Mouse (Mus musculus): Measurements from ENCODE around the gene Ccdc30. TPM values are rescaled to one million over a fixed set of nuclear protein-coding genes. Genes with fewer than 3 reads are reported as not detected.
A peak's percentile ranks its signal among the peaks of the same experiment; 100 is the strongest.

Ccdc30 gene
- polyA plus RNA-seq, 1 experiment from 2014 or later, result 7.4 TPM

DNA sequence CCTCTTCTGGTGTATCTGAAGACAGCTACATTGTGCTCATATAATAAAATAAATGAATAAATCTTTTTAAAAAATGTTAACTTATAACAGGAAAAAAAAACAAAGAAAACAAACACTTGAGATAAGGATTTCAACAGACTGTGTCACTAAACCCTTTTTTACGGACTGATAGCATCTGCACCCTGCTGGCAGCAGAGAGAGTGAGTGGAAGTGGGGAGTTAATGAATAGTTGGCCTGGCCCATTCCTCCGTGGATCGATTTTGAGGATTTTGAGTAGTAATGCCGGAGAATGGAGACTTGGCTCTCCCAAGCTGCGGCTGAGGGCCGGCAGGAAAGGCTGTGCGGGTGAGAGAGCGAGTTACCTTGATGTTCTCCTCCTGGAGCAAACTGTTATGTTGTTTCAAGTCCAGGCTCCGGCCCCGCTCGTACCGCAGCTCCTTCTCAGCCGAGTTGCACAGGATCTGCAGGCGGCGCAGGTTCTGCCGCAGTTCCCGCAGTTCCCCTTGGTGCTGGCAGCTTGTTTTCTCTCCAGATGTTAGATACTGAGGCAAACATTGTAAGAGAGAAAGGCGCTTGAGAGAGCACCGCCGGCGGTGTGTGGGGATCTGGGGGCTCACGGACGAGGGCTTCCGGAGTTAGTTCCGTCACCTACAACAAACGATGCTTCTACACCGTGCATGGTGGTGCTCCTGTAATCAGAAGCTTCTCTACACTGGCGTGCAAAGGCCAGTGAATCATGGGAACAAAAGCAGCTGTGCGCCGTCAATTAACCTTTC is 55.9 kb downstream of the Ccdc30 start:
- H3K4me3 ChIP-seq (replicated peaks), result peak overlapping the region; percentile 44
- peak; percentile 73 for ATAC-seq (ENCODE audit: insufficient number of reproducible peaks, insufficient read depth, low FRiP score, low TSS enrichment, low read depth)
- WGBS, result 5% methylated on average over 30 of the region's 30 CpGs

DNA sequence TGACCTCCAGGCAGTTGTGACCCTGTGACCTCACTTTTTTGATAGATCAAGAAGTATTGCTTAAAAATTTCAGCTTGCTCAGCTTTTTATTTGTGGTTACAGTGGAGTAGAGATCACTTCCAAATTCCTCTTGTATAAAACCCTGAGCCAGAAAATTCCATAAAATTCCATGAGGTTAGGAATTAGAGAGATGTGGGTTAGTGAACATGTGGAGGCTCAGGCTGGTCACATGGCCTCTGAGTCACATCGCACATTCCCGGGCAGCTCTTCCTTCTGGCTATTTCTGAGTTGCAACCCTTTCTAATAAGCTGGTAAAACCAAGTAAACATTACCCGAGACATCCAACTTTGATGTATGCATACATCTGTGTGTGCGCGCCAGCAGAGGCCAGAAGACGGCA is 69.8 kb downstream of the Ccdc30 start:
- Histone ChIP-seq H3K9me3 (no peaks in the 10 kb centered on the region), H3K4me1 (replicated peaks) (no peaks in the 10 kb centered on the region), H3K4me3 (replicated peaks) (no peak overlapping the region), H3K27ac (no peak overlapping the region), H3K27me3 (no peaks in the 10 kb centered on the region), H3K4me2 (no peak overlapping the region), H3K36me3 (no peaks in the 10 kb centered on the region), H3K9ac (replicated peaks) (no peak overlapping the region)
- no peak for ATAC-seq (ENCODE audit: insufficient number of reproducible peaks, insufficient read depth, low FRiP score, low TSS enrichment, low read depth)
- 95% methylated on average over 6 of the region's 6 CpGs for WGBS

More for the DNA sequence above, 55.9 kb downstream of the Ccdc30 start:
- Histone ChIP-seq H3K4me2 (peak overlapping the region; percentile 60), H3K27me3 (peaks cover 7% of the 10 kb centered on the region; the same call in 1 of the 2 replicates), H3K9ac (replicated peaks) (peak overlapping the region; percentile 66), H3K27ac (peak overlapping the region; percentile 78), H3K36me3 (no peaks in the 10 kb centered on the region), H3K9me3 (no peaks in the 10 kb centered on the region), H3K4me1 (replicated peaks) (no peaks in the 10 kb centered on the region; the same call in 1 of the 2 replicates)

DNA sequence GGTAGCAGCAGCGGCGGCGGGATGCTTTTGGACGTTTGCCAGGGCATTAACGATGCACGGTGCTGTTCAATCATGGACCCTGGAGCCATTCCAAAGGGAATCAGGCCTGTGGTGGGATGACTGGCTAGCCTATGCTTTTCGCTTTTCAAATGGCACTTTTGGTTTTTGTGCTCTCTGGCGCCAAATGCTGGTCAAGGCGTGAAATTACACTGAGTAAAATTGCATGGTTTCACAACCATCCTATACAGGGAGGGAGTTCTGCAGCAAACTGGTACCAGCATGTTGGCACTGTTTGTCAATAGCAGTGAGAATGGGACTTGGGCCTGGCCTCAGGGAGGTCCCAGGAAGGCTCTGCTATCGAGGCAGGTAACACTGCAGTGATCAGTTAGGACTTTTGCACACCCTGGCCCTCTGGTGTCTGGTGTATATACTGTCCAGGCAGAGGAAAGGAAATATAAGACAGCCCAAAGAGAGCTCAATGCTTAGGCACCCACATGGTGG is 76.4 kb downstream of the Ccdc30 start:
- Histone ChIP-seq H3K4me3 (replicated peaks) (no peak overlapping the region), H3K9ac (replicated peaks) (0 out of 2 replicates have a peak overlapping the region, but pooled peaks have one; percentile 31), H3K4me2 (peak overlapping the region; percentile 38), H3K4me1 (replicated peaks) (0 out of 2 replicates have a peak, but pooled peaks cover 3% of the 10 kb centered on the region), H3K9me3 (no peaks in the 10 kb centered on the region), H3K27me3 (no peaks in the 10 kb centered on the region), H3K27ac (no peak overlapping the region), H3K36me3 (no peaks in the 10 kb centered on the region)
- ATAC-seq (ENCODE audit: insufficient number of reproducible peaks, insufficient read depth, low FRiP score, low TSS enrichment, low read depth), result peak; percentile 75; the same call in 1 of the 2 replicates
- 7% methylated on average over 10 of the region's 10 CpGs for WGBS

DNA sequence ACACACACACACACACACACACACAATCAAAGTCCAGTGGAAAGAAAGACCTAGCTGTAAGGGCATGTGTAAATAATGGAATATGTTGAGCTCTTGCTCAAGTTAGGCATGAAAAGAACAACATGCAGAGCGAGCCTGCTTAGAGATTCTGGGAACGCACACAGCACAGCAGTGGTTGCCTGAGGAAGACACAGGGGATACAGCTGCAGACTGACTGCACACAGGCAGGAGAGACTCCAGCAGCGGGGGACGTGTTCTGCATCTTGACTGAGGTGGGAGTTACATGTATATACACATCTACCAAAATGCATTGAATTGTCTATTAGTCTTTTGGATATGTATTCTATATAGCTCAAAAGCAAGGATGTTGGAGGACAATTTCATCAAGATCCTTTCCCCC is 76.9 kb downstream of the Ccdc30 start:
- Histone ChIP-seq H3K9ac (replicated peaks) (0 out of 2 replicates have a peak overlapping the region, but pooled peaks have one; percentile 31), H3K4me3 (replicated peaks) (no peak overlapping the region), H3K4me1 (replicated peaks) (0 out of 2 replicates have a peak, but pooled peaks cover 3% of the 10 kb centered on the region), H3K9me3 (no peaks in the 10 kb centered on the region), H3K4me2 (peak overlapping the region; percentile 38), H3K27ac (0 out of 2 replicates have a peak overlapping the region, but pooled peaks have one; percentile 12), H3K36me3 (no peaks in the 10 kb centered on the region), H3K27me3 (no peaks in the 10 kb centered on the region)
- 83% methylated on average over 4 of the region's 4 CpGs for WGBS
- ATAC-seq (ENCODE audit: insufficient number of reproducible peaks, insufficient read depth, low FRiP score, low TSS enrichment, low read depth), result no peak

DNA sequence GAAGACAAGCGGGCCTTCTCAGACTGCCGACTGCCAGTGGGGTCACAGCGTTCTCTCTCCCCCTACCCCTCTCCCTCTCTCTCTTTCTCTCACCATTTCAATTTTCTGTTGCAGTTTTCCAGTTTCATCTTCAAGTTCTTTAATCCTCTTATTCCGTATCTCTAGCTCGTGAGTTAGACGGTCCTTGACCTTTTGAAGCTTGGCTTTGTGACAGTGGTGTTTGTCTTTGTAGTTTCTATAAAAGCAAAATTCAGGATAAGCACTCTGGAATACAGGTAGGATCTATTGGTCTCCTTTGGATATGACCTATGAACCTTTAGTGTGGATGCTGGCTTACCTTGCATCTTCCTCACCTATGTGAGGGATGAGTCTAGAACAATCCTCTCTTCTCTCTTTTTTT is 81.8 kb downstream of the Ccdc30 start:
- Histone ChIP-seq H3K4me2 (no peak overlapping the region), H3K4me3 (replicated peaks) (no peak overlapping the region), H3K27ac (no peak overlapping the region), H3K4me1 (replicated peaks) (no peaks in the 10 kb centered on the region), H3K27me3 (no peaks in the 10 kb centered on the region; the same call in 1 of the 2 replicates), H3K9ac (replicated peaks) (no peak overlapping the region), H3K9me3 (no peaks in the 10 kb centered on the region), H3K36me3 (no peaks in the 10 kb centered on the region)
- WGBS, result 87% methylated on average over 6 of the region's 6 CpGs
- no peak for ATAC-seq (ENCODE audit: insufficient number of reproducible peaks, insufficient read depth, low FRiP score, low TSS enrichment, low read depth)

DNA sequence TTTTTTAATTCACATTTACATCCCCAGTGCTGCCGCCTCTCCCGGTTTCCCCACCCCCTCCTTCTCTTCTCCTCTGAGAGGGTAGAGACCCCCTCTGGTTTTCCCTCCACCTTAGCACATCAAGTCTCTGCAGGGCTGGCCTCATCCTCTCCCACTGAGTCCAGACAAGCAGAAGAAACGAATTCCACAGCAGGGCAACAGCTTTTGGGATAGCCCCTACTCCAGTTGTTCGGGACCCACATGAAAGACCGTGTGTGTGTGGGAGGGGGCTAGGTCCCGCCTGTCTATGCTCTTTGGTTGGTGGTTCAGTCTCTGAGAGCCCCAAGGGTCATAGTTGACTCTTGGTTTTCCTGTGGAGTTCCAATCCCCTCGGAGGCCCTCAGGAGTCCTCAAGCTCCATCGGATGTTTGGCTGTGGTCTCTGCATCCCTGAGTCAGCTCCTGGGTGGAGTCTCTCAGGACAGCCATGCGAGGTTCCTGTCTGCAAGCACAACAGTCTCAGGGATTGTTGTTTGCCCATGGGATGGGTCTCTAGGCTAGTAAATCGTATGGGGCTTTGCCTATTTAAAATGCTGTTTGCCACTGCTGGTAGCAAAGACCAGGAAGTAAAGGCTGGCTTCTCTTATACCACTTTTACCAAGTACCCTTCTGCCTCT is 94.3 kb downstream of the Ccdc30 start:
- ATAC-seq (ENCODE audit: insufficient number of reproducible peaks, insufficient read depth, low FRiP score, low TSS enrichment, low read depth), result peak; percentile 68
- Histone ChIP-seq H3K9me3 (no peaks in the 10 kb centered on the region), H3K4me1 (replicated peaks) (peaks cover 15% of the 10 kb centered on the region), H3K4me3 (replicated peaks) (peak overlapping the region; percentile 67), H3K9ac (replicated peaks) (peak overlapping the region; percentile 59), H3K27ac (peak overlapping the region; percentile 87), H3K4me2 (peak overlapping the region; percentile 97), H3K27me3 (peaks cover 10% of the 10 kb centered on the region; the same call in 1 of the 2 replicates), H3K36me3 (peaks cover 29% of the 10 kb centered on the region)
- WGBS, result 34% methylated on average over 10 of the region's 10 CpGs

DNA sequence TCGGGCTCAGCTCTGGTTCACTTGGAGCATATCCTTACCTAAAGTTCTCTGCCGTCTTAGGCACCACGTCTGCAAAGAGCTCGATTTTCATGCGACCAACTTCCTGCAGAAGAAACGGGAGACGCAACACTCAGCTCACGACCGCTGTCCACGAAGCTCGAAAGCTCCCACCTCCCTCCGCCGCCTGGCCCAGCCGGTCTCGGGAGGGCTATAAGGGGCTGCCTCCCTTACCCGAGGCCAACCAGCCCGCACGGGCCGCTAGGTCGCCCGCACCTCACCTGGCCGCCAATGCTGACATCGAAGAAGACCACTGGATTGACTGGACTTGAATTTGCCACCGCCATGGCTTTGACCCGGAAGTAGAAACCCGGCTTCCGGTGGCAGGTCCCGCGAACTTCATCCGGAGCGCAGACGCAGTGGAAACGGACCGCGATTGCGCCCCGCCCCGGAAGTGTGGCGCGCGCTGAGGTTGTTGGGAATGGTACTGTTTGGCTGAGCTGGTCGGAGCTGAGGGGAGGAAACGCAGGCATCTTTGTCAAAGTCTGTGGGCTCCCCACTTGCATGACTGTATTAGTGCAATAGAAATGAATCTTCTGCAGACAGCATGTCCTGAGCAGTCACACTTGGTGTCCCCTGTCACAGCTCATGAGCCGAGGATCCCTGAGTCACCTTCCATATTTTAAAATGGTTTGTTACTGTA is 95.0 kb downstream of the Ccdc30 start, which contains the start of gene Ppih:
TSS of gene Ppih (minus strand) at position 416 of the 700 bp plus-strand sequence.
- Histone ChIP-seq H3K4me1 (replicated peaks) (peaks cover 15% of the 10 kb centered on the region), H3K9me3 (no peaks in the 10 kb centered on the region), H3K27me3 (peaks cover 10% of the 10 kb centered on the region; the same call in 1 of the 2 replicates), H3K9ac (replicated peaks) (peak within 1 kb of the TSS; percentile 59), H3K4me3 (replicated peaks) (peak within 1 kb of the TSS; percentile 67), H3K36me3 (peaks cover 37% of the 10 kb centered on the region), H3K4me2 (peak within 1 kb of the TSS; percentile 97), H3K27ac (peak within 1 kb of the TSS; percentile 87)
- peak; percentile 94 for ATAC-seq (ENCODE audit: insufficient number of reproducible peaks, insufficient read depth, low FRiP score, low TSS enrichment, low read depth)
- WGBS, result under 1% methylated on average over 44 of the region's 44 CpGs

DNA sequence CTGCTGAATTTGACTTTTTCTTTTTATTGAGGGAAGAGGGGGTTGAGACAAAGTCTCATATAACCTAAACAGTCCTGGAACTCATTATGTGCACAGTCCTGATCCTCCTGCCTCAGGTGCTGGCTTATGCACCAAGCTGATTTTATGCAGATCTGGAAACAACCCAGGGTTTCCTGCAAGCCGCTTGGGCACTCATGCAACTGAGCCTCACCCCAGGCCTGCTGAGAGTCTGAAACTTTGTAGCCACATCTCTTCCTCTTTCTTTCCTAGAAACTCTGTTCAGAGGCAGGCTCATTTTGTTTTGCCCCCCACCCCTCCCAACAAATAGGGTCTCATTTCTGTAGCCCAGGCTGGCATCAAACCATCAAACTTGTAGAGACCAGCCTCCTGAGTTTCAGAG is 101.6 kb downstream of the Ccdc30 start:
- Histone ChIP-seq H3K4me1 (replicated peaks) (no peaks in the 10 kb centered on the region), H3K36me3 (peaks cover 89% of the 10 kb centered on the region), H3K27me3 (no peaks in the 10 kb centered on the region), H3K9me3 (no peaks in the 10 kb centered on the region), H3K4me3 (replicated peaks) (no peak overlapping the region), H3K27ac (no peak overlapping the region), H3K4me2 (no peak overlapping the region), H3K9ac (replicated peaks) (no peak overlapping the region)
- ATAC-seq (ENCODE audit: insufficient number of reproducible peaks, insufficient read depth, low FRiP score, low TSS enrichment, low read depth), result no peak
- WGBS, result 88% methylated on average over 1 of the region's 1 CpGs

DNA sequence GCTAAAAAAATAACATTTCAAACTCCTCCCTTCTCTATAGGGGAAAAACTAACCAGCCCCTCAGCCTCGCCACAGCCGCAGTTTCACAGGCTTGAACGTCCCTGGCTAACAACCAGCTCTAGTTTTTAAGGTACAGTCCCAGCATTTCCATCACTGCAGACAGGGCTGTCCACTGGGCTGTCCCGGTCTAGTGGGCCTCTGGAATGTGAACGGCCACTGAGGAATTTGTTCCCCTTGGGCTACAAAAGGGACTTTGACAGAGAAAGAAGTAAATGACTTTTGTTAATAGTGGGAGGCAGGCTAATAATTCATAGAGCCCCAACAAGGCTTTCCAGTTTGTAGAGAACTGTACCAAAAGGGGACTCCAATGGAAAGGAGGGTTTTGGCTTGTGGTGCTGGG is 109.9 kb downstream of the Ccdc30 start:
- ATAC-seq (ENCODE audit: insufficient number of reproducible peaks, insufficient read depth, low FRiP score, low TSS enrichment, low read depth), result no peak
- H3K9me3 ChIP-seq, result no peaks in the 10 kb centered on the region
- H3K27me3 ChIP-seq, result no peaks in the 10 kb centered on the region
- peaks cover 49% of the 10 kb centered on the region for H3K36me3 ChIP-seq
- H3K9ac ChIP-seq (replicated peaks), result no peak overlapping the region
- WGBS, result 78% methylated on average over 5 of the region's 5 CpGs
- no peak overlapping the region for H3K4me3 ChIP-seq (replicated peaks)
- H3K4me1 ChIP-seq (replicated peaks), result no peaks in the 10 kb centered on the region
- no peak overlapping the region for H3K4me2 ChIP-seq
- no peak overlapping the region for H3K27ac ChIP-seq

DNA sequence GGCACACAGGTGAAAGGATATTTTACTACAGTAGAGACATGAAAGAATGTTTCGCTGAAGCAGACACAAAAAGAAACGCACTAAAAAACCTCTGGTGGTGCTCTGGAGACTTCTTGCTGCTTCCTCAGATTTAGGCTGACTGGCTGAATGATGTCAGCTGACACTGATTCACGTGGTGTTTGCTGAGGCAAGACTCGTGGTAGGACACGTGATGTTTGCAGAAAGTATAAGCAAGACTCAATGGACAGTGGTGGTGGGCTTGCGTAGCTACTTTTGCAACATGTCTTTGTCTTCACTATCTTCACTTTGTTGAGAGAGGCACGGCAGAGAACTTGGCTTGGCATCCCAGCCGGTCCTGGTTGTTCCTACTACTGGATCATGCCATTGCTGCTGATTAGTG is 112.0 kb downstream of the Ccdc30 start:
- no peaks in the 10 kb centered on the region for H3K9me3 ChIP-seq
- peaks cover 34% of the 10 kb centered on the region for H3K36me3 ChIP-seq
- no peaks in the 10 kb centered on the region for H3K27me3 ChIP-seq
- no peak for ATAC-seq (ENCODE audit: insufficient number of reproducible peaks, insufficient read depth, low FRiP score, low TSS enrichment, low read depth)
- H3K9ac ChIP-seq (replicated peaks), result no peak overlapping the region
- H3K27ac ChIP-seq, result no peak overlapping the region
- no peak overlapping the region for H3K4me2 ChIP-seq
- 92% methylated on average over 8 of the region's 8 CpGs for WGBS
- H3K4me1 ChIP-seq (replicated peaks), result no peaks in the 10 kb centered on the region
- no peak overlapping the region for H3K4me3 ChIP-seq (replicated peaks)

DNA sequence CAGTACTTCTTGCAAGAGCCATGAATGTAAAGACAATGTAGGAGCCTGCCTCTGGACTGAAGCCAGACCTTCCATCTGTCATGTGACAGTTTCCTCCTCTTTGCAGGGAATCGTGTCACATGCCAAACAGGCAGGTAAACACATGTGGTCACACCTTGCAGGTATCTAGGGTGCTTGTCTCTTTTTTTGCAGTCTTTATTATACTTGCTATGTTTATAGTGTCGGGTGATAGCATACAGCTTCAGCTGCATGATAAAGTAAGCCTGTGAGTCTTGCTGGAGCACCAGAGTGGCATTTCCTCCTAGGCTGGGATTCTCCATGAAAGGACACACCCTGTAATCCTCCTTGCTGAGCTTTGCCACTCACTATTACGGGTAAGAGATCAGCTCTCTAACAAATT is 113.5 kb downstream of the Ccdc30 start:
- H3K4me1 ChIP-seq (replicated peaks), result no peaks in the 10 kb centered on the region
- no peak for ATAC-seq (ENCODE audit: insufficient number of reproducible peaks, insufficient read depth, low FRiP score, low TSS enrichment, low read depth)
- no peak overlapping the region for H3K4me3 ChIP-seq (replicated peaks)
- peaks cover 19% of the 10 kb centered on the region for H3K36me3 ChIP-seq
- H3K4me2 ChIP-seq, result no peak overlapping the region
- H3K27me3 ChIP-seq, result no peaks in the 10 kb centered on the region
- no peaks in the 10 kb centered on the region for H3K9me3 ChIP-seq
- H3K27ac ChIP-seq, result no peak overlapping the region
- WGBS, result 81% methylated on average over 3 of the region's 3 CpGs
- H3K9ac ChIP-seq (replicated peaks), result no peak overlapping the region
